Mouse (Mus musculus) thymus, adult 2 months (tissue): ENCODE data around the gene Ing1.

Experiments
- CTCF ChIP-seq: fragments of 200-500 bp; IDR thresholded peaks from 2 replicates; pipeline ENCODE4 v1.5.1; 2012; ENCODE audit warnings: mild to moderate bottlenecking, control low read depth, low read length, moderate library complexity, borderline replicate concordance; ENCODE audit not compliant: control insufficient read depth, poor library complexity, insufficient read depth; ENCODE audit errors: extremely low read depth
- POLR2A ChIP-seq: fragments of 200-500 bp; IDR thresholded peaks from 2 replicates; pipeline ENCODE4 v1.6.1; 2012; ENCODE audit warnings: mild to moderate bottlenecking, low read length, control low read depth, moderate library complexity; ENCODE audit not compliant: control insufficient read depth, poor library complexity, insufficient read depth; ENCODE audit errors: extremely low read depth

GRCm38 (mm10) chr8:11517366-11518055, 37.9 kb upstream of the Ing1 start:
- TF ChIP-seq CTCF: no peak
- TF ChIP-seq POLR2A: no peak
